Mouse (Mus musculus): Measurements from ENCODE around the gene Gzmn.
"Not testable (repeated sequence)": the region's sequence is repeated elsewhere in the genome, so short reads cannot be mapped to it uniquely, and the experiment has no call there.

The Gzmn gene

DNA sequence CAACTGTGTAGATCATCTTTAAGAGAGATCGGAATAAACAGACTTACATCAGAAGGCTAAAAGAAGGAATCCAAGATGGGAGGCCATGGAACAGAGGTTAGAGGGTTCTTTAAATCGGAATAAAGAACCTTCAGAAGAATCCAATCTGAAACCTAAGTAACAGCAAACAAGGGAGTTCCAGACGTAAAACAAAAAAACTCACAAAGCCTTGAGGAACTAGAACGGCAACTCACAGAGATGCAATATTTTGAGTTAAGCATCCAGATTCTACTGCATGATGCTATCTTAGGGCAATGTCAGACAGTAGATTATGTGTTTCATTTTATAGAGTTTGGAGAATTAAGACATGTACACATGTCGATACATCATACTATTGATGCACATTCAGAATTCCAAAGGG, at the start of gene Gzmn:
Gzmn (minus strand) TSS at position 101 of the 400 bp plus-strand sequence.
- in situ Hi-C loops (cut with MboI), result no loop called here

DNA sequence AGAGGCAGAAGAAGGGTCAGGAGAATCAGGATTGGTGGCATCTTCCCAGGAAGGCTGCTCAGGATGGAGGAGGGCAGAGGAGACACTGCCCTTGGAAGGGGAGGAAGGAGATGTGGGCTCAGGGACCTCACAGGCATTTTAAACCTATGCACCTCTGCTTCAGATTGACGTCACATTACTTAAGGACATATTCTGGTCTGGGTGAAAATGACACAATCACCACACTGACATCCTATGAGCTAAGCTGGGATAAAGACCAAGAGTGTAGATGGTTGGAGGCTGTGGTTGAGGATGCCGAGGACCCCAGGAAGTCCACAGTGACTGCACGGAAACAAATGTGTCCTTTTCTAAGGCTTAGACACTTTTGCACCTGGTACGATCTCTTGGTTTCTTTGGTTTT, 36.9 kb upstream of the Gzmn start, which contains the start of gene Gzmf:
Gzmf (minus strand) TSS at position 101 of the 400 bp plus-strand sequence.
- in situ Hi-C loops (cut with MboI), result no loop called here

DNA sequence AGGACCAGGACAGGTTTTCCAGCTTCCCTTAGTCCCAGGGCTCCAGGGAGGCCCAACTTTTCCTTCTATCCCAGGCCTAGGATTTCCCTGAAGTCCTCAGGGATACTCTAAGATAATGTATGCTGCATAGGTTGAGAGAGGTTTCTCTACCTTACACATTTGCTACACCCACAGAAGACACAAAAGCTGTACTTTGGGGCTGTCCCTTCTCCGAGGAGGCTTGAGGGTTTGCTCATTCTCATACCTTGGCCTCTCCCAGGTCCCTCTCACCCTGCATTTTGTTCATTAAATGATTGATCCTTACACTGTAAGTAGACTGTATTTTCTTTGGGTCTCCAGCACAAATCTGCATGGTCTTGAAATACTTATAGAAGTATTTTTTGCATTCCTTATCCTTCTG, 31.2 kb upstream of the Gzmn start:
- in situ Hi-C loops (cut with MboI), result no loop called here

DNA sequence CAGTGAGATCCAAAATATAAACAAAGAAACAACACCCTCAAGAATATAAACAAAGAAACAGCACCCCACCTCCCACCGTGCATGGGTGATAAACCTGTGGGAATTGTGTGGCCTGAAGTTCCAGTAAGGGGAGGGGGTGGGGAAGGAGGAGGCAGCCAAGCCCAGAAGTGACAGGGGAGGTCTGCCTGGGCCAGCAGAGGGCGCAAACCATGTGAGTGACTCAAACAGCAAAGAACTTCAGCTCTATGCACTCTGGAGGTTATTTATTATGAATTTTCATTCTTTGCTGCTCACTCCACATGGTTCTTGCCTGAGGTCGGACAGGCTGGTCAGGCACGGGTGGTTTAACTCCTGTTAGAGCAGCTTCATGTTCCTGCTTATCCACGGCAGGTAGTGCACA, 30.6 kb upstream of the Gzmn start:
- in situ Hi-C loops (cut with MboI), result not testable (repeated sequence)

DNA sequence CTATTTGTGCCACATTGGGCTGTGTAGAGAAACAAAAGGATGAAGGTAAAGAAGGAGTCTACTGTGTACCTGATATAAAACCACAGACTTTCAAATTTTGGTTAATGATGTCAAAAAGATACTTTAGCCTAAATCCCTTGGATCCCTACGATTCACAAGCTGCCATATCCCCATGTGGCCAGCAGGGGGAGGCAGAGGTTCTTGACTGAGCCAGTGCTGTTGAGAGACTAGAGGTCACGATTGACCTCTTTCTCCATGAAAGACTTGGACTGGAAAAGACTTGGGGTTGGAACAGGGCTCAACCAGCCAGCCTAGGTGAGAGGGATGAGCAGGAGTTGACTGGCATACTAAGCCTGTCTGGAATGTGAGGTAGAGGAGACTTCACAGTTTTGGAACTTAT, 29.6 kb upstream of the Gzmn start:
- in situ Hi-C loops (cut with MboI), result no loop called here

DNA sequence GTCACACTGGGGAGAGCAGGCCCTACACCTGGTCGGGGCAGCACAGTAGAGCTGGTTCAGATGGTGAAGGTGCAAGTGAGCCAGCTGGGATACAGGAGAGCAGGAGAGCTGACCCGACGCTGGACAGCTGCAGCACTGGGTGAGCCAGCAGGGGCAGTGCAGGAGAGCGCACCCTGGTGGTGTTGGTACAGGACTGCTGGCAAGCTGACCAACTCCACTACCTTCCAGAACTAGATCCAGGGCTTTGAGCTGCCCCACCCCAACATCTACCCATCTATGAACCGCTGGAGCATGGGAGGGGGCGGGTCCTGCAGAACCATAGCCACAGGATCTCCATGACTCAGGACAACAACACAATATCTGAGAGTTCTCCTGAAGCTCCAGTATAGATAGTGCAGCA, 12.5 kb upstream of the Gzmn start:
- in situ Hi-C loops (cut with MboI), result no loop called here

DNA sequence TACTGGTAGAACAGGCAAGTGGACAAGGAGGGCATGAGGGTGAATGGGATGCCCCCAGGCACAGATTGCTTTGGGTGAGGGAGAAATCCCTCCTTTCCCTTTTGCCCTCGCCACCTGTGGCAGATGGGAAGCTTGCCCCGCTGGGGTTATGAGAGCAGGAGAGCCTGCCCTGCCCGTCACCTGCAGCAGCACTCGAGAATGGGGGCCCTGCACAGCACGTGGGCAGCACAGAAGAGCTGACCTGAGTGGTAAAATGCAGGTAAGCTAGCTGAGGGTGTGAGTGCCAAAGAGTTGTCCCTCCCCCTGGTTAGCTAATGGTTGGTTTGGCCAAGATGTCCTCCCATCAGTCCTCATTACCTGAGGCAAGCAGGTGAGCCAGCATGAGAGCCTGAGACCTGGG, 12.1 kb upstream of the Gzmn start:
- in situ Hi-C loops (cut with MboI), result no loop called here

DNA sequence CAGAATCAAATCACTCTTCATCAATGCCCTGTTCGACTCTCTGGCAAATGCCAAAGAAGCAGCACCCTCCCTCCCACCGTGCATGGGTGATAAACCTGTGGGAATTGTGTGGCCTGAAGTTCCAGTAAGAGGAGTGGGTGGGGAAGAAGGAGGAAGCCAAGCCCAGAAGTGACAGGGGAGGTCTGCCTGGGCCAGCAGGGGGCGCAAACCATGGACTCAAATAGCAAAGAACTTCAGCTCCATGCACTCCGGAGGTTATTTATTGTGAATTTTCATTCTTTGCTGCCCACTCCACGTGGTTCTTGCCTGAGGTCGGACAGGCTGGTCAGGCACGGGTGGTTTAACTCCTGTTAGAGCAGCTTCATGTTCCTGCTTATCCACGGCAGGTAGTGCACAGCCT, 3.3 kb upstream of the Gzmn start:
- in situ Hi-C loops (cut with MboI), result not testable (repeated sequence)

DNA sequence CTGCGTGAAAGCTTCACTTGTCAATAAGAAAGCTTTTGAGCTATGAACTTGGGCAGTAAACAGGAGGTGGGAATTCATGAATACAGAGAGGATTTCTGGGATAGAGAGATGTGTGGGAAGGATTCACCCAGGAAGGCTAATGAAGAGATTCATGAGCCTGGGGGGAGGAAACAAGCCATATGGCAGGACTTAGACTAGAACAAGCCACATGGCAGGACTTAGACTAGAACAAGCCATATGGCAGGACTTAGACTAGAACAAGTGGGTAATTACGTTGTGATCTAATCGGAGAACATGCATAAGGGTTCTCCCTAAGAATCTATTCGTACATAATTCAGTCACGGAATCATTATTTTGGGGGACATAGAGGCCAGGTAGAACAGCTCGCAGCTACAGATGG, 1.0 kb downstream of the Gzmn start:
- in situ Hi-C loops (cut with MboI), result no loop called here

DNA sequence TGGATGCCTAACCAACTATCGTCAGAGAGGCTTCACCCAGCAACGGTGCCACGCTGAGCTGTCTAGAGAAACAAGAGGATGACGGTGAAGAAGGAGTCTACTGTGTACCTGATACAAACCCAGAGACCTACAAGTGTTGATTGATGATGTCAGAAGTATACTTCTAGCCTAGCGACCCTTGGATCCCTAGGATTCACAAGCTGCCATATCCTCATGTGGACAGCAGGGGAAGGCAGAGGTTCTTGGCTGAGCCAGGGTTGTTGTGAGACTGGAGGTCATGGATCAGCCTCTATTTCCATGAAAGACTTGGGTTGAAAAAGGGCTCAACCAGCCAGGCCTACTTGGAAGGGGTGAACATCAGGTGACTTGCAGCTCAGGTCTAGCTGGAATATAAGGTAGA, 1.7 kb downstream of the Gzmn start:
- in situ Hi-C loops (cut with MboI), result no loop called here

DNA sequence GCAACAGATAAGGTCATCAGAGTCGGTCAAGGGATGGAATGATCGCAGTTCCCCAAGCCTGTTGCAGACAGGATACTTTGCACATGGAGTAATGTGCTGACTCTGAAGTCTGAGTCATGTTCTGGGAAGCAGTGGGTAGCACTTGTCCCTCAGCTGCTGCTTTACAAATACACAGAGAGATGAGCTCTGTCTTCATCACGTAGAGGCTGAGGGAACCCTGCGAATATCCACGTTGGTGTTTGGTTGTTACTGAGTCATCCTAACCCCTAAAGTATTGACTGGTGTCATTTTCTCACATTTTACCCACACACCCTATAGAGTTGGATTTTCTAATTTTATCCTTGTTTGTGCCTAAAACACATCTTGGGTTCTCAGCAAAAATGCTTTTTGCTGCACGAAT, 6.4 kb downstream of the Gzmn start:
- in situ Hi-C loops (cut with MboI), result no loop called here

DNA sequence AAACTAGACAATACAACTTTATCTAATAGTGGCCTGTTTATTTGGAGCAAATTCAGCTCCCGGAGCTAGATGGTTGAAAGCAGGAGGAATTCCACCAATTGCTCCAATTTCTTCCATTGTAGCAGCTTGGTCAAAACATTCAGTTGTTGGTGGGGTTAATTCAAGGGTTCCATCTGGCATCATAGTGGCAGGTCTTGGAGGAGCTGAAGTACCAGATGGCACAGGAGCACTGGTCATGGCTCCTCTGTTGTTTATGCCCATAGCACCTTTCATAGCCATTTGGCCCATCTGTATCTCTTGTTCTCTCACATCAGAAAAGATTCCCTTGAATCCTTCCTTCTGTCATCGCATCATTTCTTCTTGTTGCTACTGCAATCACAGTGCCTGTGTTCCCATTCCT, 12.3 kb downstream of the Gzmn start:
- in situ Hi-C loops (cut with MboI), result no loop called here

DNA sequence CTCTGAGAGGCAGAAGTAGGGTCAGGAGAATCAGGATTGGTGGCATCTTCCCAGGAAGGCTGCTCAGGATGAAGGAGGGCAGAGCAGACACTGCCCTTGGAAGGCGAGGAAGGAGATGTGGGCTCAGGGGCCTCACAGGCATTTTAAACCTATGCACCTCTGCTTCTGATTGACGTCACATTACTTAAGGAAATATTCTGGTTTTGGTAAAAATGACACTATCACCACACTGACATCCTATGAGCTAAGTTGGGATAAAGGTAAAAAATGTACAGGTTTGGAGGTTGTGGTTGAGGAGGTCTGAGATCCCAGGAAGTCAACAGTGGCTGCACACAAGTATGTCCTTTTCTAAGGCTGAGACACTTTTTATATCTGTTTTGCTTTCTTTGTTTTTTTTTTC, 14.9 kb downstream of the Gzmn start, which contains the start of gene Gzmg:
Gzmg (minus strand) TSS at position 101 of the 400 bp plus-strand sequence.
- in situ Hi-C loops (cut with MboI), result not testable (repeated sequence)

DNA sequence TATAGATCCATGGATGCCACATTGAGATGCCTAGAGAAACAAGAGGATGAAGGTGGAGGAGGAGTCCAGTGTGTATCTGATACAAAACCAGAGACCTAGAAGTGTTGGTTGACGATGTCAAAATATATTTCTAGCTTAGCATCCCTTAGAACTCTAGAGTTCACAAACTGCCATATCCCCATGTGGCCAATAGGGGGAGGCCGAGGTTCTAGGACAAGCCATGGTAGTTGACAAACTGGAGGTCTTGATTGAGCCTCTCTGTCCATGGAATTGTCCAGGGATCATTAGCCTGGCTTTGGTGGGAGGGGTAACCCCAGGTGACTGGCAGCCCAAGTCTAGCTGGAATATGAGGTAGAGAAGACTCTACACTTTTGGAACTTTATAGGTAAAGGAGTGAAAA, 19.1 kb downstream of the Gzmn start:
- in situ Hi-C loops (cut with MboI), result no loop called here

DNA sequence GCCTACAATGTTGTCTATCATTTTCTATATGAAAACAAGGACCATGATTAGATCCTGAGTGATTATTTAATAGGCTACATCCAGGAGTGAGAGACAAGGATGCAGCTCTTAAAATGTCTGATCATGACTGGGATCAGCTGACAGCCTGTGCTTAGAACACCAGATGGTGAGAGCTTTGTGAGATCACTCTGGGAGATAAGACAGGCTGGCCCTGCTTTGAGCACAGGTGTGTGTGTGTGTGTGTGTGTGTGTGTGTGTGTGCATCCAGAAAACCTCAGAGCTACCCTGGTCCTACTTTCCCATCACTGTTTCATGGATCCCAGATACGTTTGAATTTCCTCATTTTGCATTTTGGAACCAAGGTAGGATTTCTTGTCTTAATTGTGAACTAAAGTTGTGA, 40.7 kb downstream of the Gzmn start:
- in situ Hi-C loops (cut with MboI), result not testable (repeated sequence)

DNA sequence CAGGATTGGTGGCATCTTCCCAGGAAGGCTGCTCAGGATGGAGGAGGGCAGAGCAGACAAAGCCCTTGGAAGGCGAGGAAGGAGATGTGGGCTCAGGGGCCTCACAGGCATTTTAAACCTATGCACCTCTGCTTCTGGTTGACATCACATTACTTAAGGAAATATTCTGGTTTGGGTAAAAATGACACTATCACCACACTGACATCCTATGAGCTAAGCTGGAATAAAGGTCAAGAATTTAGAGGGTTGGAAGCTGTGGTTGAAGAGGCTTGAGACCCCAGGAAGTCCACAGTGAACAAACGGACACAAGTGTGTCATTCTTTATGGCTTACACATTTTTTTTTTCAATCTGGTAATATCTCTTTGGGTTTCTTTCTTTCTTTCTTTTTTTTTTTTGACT, 41.9 kb downstream of the Gzmn start, which contains the start of gene Gzmd:
Gzmd (minus strand) TSS at position 101 of the 400 bp plus-strand sequence.
- in situ Hi-C loops (cut with MboI), result not testable (repeated sequence)

DNA sequence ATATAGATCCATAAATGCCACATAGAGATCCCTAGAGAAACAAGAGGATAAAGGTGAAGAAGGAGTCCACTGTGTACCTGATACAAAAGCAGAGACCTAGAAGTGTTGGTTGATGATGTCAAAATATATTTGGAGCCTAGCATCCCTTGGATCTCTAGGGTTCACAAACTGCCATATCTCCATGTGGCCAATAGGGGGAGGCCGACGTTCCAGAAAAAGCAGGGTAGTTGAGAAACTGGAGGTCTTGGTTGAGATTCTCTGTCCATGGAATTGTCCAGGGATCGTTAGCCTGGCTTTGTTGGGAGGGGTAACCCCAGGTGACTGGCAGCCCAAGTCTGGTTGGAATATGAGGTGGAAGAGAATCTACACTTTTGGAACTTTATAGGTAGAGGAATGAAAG, 46.1 kb downstream of the Gzmn start:
- in situ Hi-C loops (cut with MboI), result no loop called here

DNA sequence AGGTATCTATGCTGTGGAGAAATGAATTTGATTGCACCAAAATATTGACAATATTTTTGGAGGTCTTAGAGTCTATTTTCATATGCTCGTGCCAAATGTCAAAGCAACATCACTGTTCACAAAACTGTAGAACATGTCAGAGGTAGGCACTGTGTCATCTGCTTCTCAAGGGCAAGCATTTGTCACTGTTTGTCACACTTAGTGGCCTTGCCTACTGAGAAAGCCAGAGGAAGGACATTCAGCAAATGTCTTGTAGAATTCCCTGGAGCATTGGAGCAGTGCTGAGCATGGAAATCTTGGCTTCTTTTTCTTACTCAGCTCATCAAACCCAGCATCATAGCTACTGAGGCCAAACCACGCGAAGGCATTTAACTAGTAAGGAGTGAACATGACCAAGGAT, 50.9 kb downstream of the Gzmn start:
- in situ Hi-C loops (cut with MboI), result no loop called here

DNA sequence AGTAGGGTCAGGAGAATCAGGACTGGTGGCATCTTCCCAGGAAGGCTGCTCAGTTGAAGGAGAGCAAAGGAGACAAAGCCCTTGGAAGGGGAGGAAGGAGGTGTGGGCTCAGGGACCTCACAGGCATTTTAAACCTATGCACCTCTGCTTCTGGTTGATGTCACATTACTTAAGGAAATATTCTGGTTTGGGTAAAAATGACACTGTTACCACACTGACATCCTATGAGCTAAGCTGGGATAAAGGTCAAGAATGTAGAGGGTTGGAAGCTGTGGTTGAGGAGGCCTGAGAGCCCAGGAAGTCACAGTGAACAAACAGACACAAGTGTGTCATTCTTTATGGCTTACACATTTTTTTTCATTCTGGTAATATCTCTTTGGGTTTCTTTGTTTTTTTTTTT, 53.9 kb downstream of the Gzmn start, which contains the start of gene Gzme:
Gzme (minus strand) TSS at position 101 of the 400 bp plus-strand sequence.
- in situ Hi-C loops (cut with MboI), result no loop called here
